Comparison of ENCODE assay signal across 18 mouse cellular contexts in the genomic region with DNA sequence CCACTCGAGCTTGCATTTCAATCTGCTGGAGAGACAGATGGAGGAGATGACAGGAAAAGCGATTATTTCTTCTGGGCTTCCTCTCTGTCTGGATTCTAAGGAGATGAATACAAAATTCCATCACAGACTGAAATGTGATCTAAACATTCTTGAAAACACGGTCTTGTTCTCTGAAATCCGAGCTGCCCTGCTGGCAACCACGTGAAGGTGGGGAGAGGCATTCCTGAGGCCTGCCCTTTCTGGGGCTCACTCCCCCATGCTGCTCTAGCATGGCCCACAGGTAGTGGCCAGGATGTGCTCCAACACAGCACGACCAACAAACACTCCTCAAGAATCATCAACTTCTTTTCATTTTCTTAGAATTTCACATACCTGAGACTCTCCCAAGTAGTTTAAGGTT. TPM values are rescaled to one million over a fixed set of nuclear protein-coding genes. Genes with fewer than 3 reads are reported as not detected.
A peak's percentile ranks its signal among the peaks of the same experiment; 100 is the strongest.
DNase-seq lines count a peak whose midpoint lies in the region; ATAC-seq and TF ChIP-seq lines count a peak whose summit lies in the region.
"Had no signal": no experiment of that assay in that cellular context is flagged by ENCODE, and none has a peak within 500 bp of the region (broad histone marks: within the 10 kb centered on the region; RNA-seq: fewer than 3 reads in every experiment).

No protein-coding gene starts in this region.

- TF ChIP-seq CTCF in kidney, postnatal 0 days (IDR thresholded peaks at IDR 0.05; ENCODE audit: low read depth): no peak

- no peak overlapping the region for H3K4me2 ChIP-seq in kidney, postnatal 0 days (ENCODE audit: low read length)
- H3K4me2 ChIP-seq in embryonic facial prominence, embryonic 15.5 days (replicated peaks): no peak overlapping the region
- H3K4me2 ChIP-seq: hindbrain, embryonic 14.5 days; midbrain, embryonic 11.5 days; neural tube, embryonic 15.5 days had no signal

- peak overlapping the region; percentile 16; the same call in 1 of the 2 replicates for H3K27ac ChIP-seq in kidney, postnatal 0 days
- 0 out of 2 replicates have a peak overlapping the region, but pooled peaks have one; percentile 11 for H3K27ac ChIP-seq in embryonic facial prominence, embryonic 15.5 days (replicated peaks)
- H3K27ac ChIP-seq: hindbrain, embryonic 14.5 days; liver, embryonic 14.5 days; neural tube, embryonic 15.5 days had no signal

- no peaks in the 10 kb centered on the region for H3K9me3 ChIP-seq in kidney, postnatal 0 days (replicated peaks; ENCODE audit: low read length)
- no peaks in the 10 kb centered on the region for H3K9me3 ChIP-seq in embryonic facial prominence, embryonic 15.5 days (replicated peaks)
- H3K9me3 ChIP-seq: neural tube, embryonic 15.5 days had no signal

- no peak overlapping the region for H3K4me3 ChIP-seq in kidney, postnatal 0 days (replicated peaks; ENCODE audit: low read depth, low read length)
- no peak overlapping the region for H3K4me3 ChIP-seq in embryonic facial prominence, embryonic 15.5 days (replicated peaks)
- H3K4me3 ChIP-seq: neural tube, embryonic 15.5 days had no signal

- ATAC-seq in kidney, postnatal 0 days (replicated peaks; ENCODE audit: low FRiP score, low read depth): no peak
- ATAC-seq in embryonic facial prominence, embryonic 15.5 days (ENCODE audit: insufficient number of reproducible peaks, low FRiP score, low TSS enrichment, low read depth): no peak
- ATAC-seq: activated CD4-positive, CD25-positive, alpha-beta regulatory T cell, adult 4 months; CD4-positive, CD25-positive, alpha-beta regulatory T cell, adult 4 months had no signal

- H3K36me3 ChIP-seq in kidney, postnatal 0 days (ENCODE audit: insufficient read depth, low read length): 0 out of 2 replicates have a peak, but pooled peaks cover 8% of the 10 kb centered on the region
- H3K36me3 ChIP-seq in embryonic facial prominence, embryonic 15.5 days: peaks cover 13% of the 10 kb centered on the region

- WGBS in kidney, postnatal 0 days: 28% methylated on average over 6 of the region's 6 CpGs
- WGBS in embryonic facial prominence, embryonic 15.5 days: 18% methylated on average over 6 of the region's 6 CpGs

- H3K9ac ChIP-seq in kidney, postnatal 0 days (ENCODE audit: low read depth, low read length): no peak overlapping the region
- H3K9ac ChIP-seq in embryonic facial prominence, embryonic 15.5 days: no peak overlapping the region
- H3K9ac ChIP-seq: hindbrain, embryonic 14.5 days; liver, embryonic 14.5 days; neural tube, embryonic 15.5 days had no signal

- intact Hi-C loops in left cerebral cortex, postnatal 14 days (cut with DNase I): loop anchor here (10.0 kb wide), 1 partner anchor 245 kb away; no protein-coding TSS in a partner anchor

- H3K4me1 ChIP-seq in kidney, postnatal 0 days (replicated peaks; ENCODE audit: insufficient read depth, low read length): no peaks in the 10 kb centered on the region
- 0 out of 2 replicates have a peak, but pooled peaks cover 7% of the 10 kb centered on the region for H3K4me1 ChIP-seq in embryonic facial prominence, embryonic 15.5 days
- H3K4me1 ChIP-seq: neural tube, embryonic 15.5 days had no signal

- no peaks in the 10 kb centered on the region for H3K27me3 ChIP-seq in kidney, postnatal 0 days (ENCODE audit: insufficient read depth, low read length)
- H3K27me3 ChIP-seq in embryonic facial prominence, embryonic 15.5 days: no peaks in the 10 kb centered on the region
- H3K27me3 ChIP-seq: neural tube, embryonic 15.5 days had no signal

- DNase-seq in kidney, postnatal 0 days (ENCODE audit: low spot score): peak; percentile 44
- DNase-seq in kidney, postnatal 10 days: no peak
- peak; percentile 4 for DNase-seq in embryo, embryonic 10.5 days (ENCODE audit: low spot score)
- DNase-seq in mesoderm, embryonic 11.5 days (ENCODE audit: low read depth, low spot score): peak; percentile 38
- DNase-seq in left cerebral cortex, postnatal 14 days (ENCODE audit: low spot score in 2 of 2): no peak
- no peak for DNase-seq in adrenal gland, postnatal 36 days
- DNase-seq: cerebellum, adult 11 months; kidney, adult 11 months; kidney, postnatal 4 days; lung, postnatal 36 days; thymus, adult 18-20 months had no signal

RNA-seq across cellular contexts. Expression of a gene that starts 19.2 kb away (rescaled TPM):
- polyA plus RNA-seq in kidney, postnatal 0 days (2015; fragmentation: Nextera tagmentation; extraction: Ambion mirVana): 39.0 and 44.9 TPM in 2 replicates
- 40.3 TPM in 2 replicates for polyA plus RNA-seq in embryonic facial prominence, embryonic 15.5 days (2015; fragmentation: Nextera tagmentation; extraction: Ambion mirVana)
- 10 to 100 TPM; 67.5 to 77.7 TPM for total RNA-seq in left cerebral cortex, postnatal 14 days (2021)
- 10 to 100 TPM; 49.2 to 54.2 TPM for total RNA-seq in adrenal gland, postnatal 36 days (2021)

RNA-seq across cellular contexts. Expression of a gene that starts 19.2 kb away (rescaled TPM):
- polyA plus RNA-seq in kidney, postnatal 0 days (2015; fragmentation: Nextera tagmentation; extraction: Ambion mirVana): 14.5 and 15.2 TPM in 2 replicates
- polyA plus RNA-seq in embryonic facial prominence, embryonic 15.5 days (2015; fragmentation: Nextera tagmentation; extraction: Ambion mirVana): 57.4 and 74.0 TPM in 2 replicates
- 10 to 100 TPM; 17.4 to 17.6 TPM for total RNA-seq in left cerebral cortex, postnatal 14 days (2021)
- total RNA-seq in adrenal gland, postnatal 36 days (2021): 1 to 10 TPM; 4.8 to 4.9 TPM

RNA-seq across cellular contexts. Expression of a gene that starts 57.2 kb away (rescaled TPM):
- polyA plus RNA-seq in kidney, postnatal 0 days (2015; fragmentation: Nextera tagmentation; extraction: Ambion mirVana): 0.93 and 1.4 TPM in 2 replicates
- 1.3 and 2.3 TPM in 2 replicates for polyA plus RNA-seq in embryonic facial prominence, embryonic 15.5 days (2015; fragmentation: Nextera tagmentation; extraction: Ambion mirVana)
- total RNA-seq in left cerebral cortex, postnatal 14 days (2021): under 1 TPM; 0.85 to 0.90 TPM
- total RNA-seq in adrenal gland, postnatal 36 days (2021): not detected
- polyA plus RNA-seq: activated CD4-positive, CD25-positive, alpha-beta regulatory T cell, adult 4 months had no signal

RNA-seq across cellular contexts. Expression of a gene that starts 57.2 kb away (rescaled TPM):
- 17.4 and 20.4 TPM in 2 replicates for polyA plus RNA-seq in kidney, postnatal 0 days (2015; fragmentation: Nextera tagmentation; extraction: Ambion mirVana)
- polyA plus RNA-seq in embryonic facial prominence, embryonic 15.5 days (2015; fragmentation: Nextera tagmentation; extraction: Ambion mirVana): 26.3 and 30.1 TPM in 2 replicates
- 1 to 10 TPM; 5.7 to 8.3 TPM for total RNA-seq in left cerebral cortex, postnatal 14 days (2021)
- 1 to 10 TPM; 8.0 to 8.9 TPM for total RNA-seq in adrenal gland, postnatal 36 days (2021)

Comparison
In these comparisons a context has a peak if more than half of its experiments do, and no peak if none do; other contexts are left out.
1. DNase-seq: peak in kidney, postnatal 0 days (single experiment), embryo, embryonic 10.5 days (single experiment) and mesoderm, embryonic 11.5 days (single experiment); none in kidney, postnatal 10 days (single experiment), left cerebral cortex, postnatal 14 days (0 of 2) and adrenal gland, postnatal 36 days (0 of 2).